Mouse (Mus musculus): Measurements from ENCODE around the gene Habp2. TPM values are rescaled to one million over a fixed set of nuclear protein-coding genes. Genes with fewer than 3 reads are reported as not detected.

The Habp2 gene
- polyA plus RNA-seq, 1 experiment from 2014 or later, result 1.7 TPM

Other genes starting within 250 kb of the Habp2 start
- gene Nrap, start 102.9 kb downstream of the Habp2 start, polyA plus RNA-seq (2014; fragmentation: Nextera tagmentation; extraction: Ambion mirVana), result 35.6 and 40.3 TPM in 2 replicates
- 28.6 and 32.3 TPM in 2 replicates for gene Casp7, start 110.0 kb downstream of the Habp2 start, polyA plus RNA-seq (2014; fragmentation: Nextera tagmentation; extraction: Ambion mirVana)
- 0.08 TPM in 1 of 2 replicates, not detected in the other for gene Plekhs1, start 174.5 kb downstream of the Habp2 start, polyA plus RNA-seq (2014; fragmentation: Nextera tagmentation; extraction: Ambion mirVana)

Data from heart, embryonic 14.5 days (tissue).